Mouse (Mus musculus): ENCODE results near the gene Asb2.

The Asb2 gene

DNA sequence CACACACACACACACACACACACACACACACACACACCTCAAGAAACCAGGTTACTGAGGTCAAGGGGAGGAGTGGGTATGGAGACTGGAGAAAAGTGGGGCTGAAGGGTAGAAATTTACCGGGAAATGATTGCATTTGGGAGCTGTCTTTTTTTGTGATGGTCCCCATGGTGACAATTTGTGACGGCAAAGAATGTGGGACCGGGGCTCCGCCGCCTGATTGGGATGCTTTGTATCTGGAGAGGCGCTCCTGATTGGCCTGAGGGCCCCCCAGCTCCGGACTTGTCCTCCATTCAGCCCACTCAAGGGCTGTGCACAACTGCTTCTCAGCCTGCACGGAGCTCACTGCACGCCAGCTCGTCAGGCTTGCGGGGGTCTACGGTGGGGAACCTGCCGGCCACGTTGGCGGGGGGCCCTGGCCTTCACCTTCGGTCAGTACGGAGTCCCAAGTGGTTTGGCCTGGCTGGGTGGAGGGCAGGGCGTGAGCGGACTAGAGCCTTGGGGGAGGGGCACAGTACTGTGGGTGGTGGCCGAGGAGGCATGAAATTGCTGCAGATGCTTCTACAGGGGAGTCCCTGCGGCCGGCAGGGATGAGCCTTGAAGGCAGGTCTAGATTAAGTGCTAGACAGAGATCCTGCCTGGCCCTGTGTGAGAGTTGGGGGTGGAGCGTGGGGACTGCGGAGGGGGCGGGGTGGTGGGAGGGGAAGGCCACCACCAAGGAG is 41.0 kb downstream of the Asb2 start:
- peak; percentile 19 for DNase-seq

DNA sequence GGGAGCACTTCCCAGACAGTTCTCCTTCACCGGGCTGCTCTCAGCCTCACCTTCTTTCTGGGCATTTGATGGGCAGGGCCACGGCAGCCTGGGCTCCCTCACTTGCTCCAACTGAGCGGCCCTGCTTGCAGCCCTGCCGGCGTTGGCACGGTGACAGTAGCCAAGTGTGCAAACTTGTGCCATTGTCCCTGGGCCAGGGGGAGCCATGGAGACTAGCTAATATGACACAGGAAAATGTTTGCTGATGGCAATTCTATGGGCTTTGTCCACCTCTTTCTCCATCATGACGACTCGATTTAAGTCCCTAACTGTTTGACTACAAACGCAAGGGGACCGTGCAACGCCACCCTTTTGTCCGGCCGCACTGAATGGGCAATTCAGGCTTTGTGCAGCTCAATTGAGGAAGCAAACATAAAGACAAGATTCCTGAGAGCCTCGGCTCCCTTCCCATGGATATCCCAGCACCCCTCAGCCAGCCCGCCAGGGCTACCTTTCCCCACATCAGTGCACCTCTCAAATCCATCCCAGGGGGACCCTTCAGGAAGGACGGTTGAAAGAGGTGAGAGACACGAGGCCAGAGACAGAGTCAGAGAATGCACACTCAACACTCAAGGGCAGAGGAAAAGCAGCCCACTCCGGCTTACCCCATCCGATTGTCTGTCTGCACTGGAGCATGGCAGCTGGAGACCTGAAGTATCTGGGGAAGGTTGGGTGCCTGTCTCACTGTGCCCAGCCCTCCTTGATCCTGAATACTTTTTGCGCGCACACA is 41.7 kb downstream of the Asb2 start:
- no peak for DNase-seq

DNA sequence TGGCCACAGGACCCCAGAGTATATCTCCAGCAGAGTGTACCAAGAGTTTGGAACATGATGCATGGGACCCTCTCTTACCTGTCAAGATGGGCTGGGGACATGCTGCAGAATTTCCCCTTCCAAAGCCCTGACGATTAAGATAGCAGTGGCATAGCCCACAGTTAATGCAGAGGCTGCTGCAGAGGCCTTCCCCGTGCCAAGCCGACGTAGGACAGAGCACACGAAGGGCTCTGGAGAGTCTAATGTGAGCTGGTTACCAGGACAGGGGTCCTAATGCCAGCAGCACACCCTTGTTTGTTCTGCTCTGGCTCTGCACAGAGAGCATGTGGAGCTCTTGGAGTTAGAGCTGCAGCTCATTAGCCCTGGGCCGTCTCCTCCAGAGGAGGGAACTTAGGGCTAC is 42.5 kb downstream of the Asb2 start:
- DNase-seq: no peak

DNA sequence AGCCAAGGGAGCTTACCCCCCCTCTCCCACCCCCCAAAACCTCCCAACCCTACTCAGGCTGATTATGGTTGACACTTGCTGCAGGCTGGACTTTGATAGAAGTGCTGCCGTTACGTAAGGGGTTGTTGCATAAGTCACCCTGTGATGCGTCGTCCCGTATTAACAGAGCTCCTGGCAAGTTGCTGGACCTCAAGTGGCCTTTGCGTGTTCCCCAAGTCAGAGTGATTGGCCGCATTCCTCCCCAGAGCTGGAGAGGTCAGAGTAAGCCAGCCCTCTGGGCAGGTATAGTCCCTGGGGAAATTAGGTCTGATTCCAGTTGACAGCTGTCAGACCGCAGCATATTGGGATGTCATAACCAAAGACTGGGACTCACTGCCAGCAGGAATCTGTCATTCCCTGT is 43.9 kb downstream of the Asb2 start:
- DNase-seq: no peak

DNA sequence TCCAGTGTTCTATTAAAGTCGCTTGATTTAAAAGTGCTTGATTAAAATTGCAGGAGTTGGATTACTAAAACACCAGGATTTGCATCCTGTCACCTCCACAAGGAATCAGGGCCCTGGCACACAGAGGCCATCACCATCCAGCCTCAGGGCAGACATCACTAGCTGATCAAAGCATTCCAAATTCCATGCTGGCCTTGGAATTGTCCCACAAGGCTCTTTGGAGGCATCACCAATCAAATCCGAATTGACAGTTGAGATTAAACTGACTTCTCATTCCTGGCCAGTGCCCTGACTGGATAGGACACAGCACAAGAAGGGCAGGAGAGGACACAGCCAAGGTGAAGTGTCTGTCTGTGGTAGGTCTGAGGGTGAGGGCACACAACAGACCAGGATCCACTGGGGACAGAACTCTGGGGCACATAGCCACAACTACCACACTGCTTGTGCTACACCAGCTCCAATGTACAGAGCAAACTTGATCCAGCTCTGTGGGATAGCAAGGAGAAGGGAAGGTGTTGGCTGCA is 45.0 kb downstream of the Asb2 start, which contains the start of gene Fam181a:
TSS of gene Fam181a (plus strand) at position 232 of the 524 bp plus-strand sequence.
- no peak for DNase-seq

DNA sequence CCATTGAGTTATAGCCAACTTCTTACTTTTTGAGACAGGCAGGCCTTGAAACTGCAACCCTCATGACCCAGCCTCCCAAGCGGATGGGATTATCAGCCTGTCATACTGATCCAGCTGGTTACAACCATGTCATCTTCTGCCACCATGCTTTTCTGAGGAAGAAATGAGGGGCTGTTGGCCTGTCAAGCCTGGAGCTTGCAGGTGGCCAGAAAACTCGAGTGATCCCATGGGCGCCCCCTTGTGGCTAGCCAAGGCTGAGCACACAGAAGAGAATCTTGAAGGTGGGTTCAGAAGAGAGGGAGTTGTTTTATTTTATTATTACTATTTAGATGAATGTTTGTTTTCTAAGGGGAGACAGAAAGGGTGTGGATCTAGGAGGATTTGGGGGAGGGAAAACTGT is 49.1 kb downstream of the Asb2 start:
- peak; percentile 73 for DNase-seq

DNA sequence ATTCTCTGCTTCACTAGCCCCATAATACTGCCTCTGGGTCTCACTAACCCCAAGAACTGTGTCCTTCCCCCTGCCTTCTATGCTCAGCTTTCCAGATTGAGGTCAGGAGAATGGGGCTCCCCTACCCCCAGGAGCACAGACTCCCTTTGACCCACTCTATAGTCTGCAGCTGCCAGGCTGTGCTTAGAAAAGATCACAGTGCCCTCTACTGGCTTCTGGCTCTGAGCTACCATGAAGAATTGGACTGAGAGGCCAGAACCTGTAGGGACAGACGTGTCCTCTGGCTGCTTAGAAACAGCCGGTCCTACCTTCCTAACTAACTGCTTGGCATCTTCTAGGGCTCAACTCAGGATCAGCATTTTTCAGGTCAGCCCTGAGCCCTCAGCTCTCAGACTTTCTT is 49.6 kb downstream of the Asb2 start:
- DNase-seq: peak; percentile 57

DNA sequence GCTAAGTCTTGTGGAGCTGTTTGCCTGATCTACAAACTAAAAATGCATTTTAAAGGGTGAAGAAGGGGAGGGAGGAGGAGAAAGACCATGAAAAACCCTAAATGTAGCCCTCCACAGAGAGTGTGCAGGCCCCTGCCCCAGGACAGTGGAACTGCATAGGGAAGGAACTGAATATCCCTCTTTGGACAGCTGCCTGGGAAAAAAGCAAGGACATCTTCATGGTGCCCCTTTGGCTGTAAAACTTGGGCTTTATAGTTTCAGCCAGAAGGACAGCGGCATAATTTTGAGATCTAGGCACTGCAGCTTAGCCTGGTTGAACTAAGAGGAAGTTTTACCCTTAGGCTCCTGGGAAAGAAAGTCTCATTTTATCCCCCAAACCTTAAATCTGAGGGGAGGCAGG is 52.8 kb downstream of the Asb2 start:
- no peak for DNase-seq

DNA sequence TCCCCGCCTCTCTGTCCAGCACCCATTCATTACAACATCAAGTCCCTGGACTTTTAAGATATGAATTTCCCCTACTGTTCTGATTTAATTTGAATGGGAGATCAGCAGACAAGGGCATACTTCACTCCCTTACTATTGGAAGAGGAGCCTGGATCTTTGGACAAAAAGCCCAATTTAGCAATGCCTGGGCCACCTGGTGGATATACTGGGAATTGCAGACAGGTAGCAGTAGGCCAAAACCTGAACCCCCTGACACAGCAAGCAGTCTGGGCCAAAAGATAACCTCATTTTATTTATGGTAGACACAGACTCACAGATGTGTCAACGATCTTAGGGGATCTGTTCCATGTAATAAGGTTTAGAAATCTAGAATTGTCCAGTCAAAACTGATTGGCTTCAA is 54.2 kb downstream of the Asb2 start:
- peak; percentile 80 for DNase-seq

DNA sequence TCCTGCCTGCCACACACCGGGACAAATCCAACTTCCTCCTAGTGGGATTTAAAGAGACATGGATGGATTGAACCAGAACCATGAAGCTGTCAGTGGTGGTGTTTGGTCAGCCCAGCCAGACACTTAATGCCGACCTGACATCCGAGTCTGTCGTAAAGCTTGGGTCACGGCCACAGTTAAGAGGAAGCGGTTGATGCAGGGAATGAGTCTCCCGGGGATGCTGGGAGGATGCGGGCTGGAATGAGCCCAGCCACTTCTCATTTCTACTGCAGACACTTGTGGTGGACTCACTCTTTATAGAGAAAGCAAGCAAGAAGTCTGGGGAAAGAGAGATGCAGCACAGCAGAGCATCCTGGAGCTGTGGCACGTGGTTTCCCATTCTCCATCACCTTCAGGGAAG is 55.3 kb downstream of the Asb2 start:
- peak; percentile 85 for DNase-seq

DNA sequence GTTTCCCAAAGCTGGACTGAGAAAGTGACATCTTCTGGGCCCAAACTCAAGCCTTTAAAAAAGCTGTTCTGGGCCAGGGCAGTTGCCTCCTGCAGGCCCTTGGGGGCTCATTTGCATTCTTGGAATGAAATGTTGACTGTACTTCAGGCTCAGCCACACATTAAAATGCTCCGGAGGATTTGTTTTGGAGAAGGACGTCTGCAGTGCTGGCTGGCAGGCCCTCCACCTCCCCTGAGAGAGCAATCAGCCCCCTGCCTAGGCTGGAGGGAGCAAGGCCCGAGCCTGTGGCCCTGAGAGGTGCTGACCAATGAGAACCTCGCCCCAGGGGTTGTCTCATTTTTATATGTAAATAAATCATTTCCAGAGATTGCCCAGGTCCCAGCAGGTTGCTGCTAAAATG is 59.5 kb downstream of the Asb2 start:
- DNase-seq: no peak

DNA sequence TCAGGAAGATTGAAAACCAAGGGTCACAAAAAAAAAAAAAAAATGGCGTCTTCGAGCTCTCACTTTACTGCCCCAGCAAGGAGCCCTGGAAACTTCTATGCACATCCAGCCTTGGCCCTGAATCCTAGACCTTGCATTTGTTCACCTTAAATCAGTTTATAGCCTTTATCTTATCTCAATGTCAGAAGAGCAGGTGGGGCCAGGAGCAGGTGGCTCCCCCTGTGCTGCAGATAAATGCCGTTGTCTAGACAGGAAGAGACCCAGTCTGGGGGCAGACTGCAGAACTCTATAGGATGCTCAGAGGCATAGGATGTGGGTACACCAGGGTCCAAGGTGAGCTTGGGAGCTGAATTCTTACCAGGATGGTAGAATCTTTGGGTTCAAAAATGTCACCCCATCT is 63.4 kb downstream of the Asb2 start:
- no peak for DNase-seq

DNA sequence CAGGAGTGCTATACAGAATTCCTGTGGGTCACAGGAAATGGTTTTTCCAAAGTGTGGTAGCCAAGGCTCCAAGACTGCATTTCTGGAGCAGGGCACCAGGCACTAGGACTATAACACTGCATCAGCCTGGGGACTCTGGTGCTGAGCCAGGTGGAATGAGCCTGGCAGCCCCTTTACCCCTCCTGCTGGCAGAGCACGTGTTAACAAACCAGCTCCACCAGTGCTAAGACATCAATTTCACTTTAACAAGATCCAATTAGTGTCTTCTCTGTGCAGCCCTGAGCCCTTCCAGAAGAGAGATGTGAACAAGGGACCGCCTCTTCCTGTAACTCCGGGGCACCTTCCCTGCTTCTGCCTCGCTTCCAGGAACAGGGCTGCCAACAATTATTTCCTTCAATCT is 68.5 kb downstream of the Asb2 start:
- no peak for DNase-seq

DNA sequence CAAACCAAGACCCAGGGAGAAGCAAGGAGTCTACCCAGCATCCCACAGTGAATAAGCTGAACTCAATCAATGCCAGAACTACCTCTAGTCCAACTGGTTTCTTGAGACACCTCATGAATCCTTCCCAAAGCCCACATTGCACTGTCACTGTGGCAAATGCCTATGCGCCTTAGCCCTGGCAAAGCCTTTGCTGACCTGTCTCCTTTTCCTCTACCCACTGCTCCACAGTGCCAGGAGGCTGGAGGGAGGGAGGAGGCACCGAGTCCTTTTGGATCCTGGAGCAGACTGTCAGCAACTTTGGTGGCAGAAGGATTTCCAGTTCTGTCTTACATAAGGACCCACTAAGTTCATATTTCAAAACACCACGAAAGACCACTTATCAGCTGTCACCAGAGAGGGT is 72.4 kb downstream of the Asb2 start:
- no peak for DNase-seq

DNA sequence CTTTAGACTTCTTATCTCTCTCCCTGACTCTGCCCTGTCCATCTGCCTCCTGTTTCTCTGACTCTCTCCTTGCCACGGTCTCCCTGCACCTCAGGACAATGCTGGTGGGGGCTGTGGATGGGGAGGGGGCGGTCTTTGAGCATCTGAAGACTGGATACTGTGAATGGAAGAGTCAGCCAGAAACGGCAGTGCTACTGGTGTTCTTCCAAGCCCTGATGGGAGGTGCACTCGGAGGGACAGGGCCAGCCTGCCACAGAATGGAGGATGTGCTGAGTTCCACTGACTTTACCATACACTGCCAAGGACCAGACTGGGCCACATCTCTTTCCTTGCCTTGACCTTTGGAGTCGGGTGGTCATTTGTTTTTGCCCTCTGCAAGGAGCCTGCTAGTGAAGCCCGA is 72.9 kb downstream of the Asb2 start:
- no peak for DNase-seq

DNA sequence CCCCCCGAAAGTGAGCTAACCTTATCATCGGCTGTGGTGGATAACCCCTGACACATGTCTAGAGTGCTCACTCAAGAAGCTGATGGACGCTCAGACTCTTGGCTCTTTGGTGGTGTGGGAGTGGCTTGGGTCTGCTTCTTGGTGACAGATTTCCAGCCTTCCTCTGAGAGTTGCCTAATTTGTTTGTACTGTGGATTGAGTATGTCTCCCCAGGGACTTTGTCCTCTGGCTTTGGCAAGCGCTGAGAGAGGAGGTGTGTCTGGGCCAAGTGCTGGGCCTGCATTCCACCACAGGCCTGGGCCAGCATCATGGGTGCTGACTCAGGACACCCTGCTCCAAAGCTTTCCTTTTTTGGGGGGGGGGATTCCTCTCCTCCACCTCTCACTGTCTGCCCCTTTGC is 73.9 kb downstream of the Asb2 start:
- DNase-seq: peak; percentile 78

DNA sequence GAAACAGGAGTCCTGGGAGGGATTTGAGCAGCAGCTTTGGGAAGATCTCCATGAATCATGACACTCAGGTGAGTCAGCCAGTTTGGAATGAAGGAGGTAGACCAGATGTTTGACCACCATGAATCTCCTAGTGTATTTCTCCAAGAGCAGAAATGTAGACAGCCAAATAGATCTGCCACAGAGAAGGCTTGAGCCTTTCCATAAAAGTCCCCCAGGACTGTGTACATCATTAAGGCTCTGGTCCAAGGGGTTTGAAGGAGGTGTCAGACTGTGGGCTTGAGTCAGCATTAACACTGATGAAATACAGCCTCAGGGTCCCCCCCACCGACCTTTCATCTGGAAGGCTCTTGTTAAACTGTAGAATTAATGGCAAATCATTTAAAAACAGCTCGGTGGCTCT is 74.3 kb downstream of the Asb2 start:
- DNase-seq: peak; percentile 69

DNA sequence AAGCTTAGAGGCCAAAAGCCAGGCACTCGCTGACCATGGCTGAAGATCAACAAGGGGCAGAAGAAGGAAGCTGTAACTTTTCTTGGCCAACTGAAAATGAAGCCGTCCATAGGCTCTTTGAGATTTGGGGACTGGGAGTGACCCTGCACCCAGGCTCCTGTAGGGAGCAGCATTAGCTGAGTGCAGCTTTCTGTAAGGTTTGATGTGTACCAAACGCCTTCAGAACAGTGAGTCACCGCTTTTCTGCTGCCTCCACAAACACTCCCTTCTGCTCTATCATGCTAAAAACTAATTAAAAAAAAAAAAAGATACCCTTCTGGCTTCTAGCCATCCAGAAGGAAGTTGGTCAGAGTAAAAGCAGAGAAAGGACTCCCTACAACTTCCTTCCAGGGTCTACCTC is 79.4 kb downstream of the Asb2 start:
- DNase-seq: no peak

DNA sequence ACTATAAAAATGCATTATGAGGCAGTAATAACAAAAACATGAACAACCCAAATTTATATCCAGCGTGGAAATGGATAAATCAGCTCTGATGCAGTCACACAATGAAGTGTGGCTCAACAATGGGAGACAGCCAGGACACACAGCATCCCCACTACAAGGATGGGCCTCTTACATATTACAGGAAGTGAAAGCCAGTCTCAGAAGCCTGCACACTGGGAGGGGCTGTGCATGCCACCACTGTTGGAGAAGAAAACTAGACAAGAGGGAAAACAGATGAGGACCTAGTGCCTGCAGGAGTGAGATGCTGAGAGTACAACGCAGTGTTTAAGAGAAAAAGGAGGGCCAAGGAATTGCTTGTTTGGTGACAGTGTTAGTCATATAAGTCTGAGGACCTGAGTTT is 82.1 kb downstream of the Asb2 start:
- DNase-seq: no peak

DNA sequence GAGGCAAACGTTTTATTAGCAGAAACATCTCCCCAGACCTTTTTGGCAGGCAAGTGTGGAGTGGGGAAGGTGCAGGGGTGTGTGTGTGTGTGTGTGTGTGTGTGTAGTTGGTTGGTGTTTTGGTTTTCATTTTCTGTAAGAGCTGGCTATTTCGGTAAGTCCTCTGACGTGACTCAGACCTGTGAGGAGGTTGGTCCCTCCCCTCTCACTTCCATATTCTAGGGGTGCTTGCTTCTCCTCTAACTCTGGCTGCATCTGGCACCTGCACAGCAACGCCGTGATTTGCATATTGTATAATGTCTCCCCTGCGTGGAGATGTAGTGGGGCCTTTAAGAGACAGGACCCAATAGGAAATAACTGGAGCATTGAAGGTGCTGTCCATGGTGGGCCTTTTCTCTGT is 82.8 kb downstream of the Asb2 start:
- no peak for DNase-seq

DNA sequence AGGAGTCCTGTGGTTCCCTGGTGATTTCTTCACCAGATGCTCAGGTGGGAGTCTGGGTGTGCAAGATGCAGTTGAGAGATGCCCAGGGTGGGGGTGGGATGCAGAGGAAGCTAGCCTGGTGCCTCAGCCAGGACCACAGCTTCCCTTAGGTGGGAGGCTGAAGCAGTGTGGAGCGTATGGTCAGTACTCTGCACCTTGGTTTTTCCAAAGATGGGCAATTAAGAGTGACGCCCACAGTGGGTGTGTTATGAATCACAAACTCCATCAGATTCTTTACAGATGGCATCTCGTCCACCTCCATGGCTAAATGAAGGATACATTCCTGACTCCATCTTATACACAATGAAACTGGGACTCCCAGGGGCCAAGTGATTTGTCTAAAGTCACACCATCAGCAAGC is 83.6 kb downstream of the Asb2 start:
- no peak for DNase-seq

Measured in kidney, postnatal 10 days (tissue).